8 mouse cellular contexts compared by ENCODE assay signal in the genomic region with DNA sequence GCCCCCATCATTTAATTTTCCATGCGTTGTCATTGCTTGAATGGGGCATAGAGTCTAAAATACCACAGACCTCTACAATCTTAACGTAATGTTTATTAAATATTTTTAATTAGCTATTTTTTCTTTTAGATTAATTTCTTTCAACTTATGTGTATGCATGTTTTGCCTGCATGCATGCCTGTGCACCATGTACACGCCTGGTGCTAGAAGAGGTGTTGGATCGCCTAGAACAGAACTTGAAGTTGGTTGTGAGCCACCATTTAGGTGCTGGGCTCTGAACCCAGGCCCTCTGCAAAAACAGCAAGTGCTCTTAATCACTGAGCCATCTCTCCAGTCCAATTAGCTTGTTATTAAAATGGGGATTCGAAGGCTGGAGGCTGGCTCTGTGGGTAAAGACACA. TPM values are rescaled to one million over a fixed set of nuclear protein-coding genes. Genes with fewer than 3 reads are reported as not detected.
DNase-seq lines count a peak whose midpoint lies in the region; ATAC-seq and TF ChIP-seq lines count a peak whose summit lies in the region.

No protein-coding gene starts in this region.

- H3K27me3 ChIP-seq in heart, embryonic 11.5 days (ENCODE audit: control insufficient read depth, insufficient read depth, low read length), result no peaks in the 10 kb centered on the region
- H3K27me3 ChIP-seq in hindbrain, embryonic 14.5 days (ENCODE audit: control insufficient read depth, insufficient read depth, low read length), result no peaks in the 10 kb centered on the region; the same call in 1 of the 2 replicates
- no peaks in the 10 kb centered on the region for H3K27me3 ChIP-seq in midbrain, embryonic 11.5 days (ENCODE audit: control insufficient read depth, insufficient read depth, low read length)

- no peak for TF ChIP-seq CTCF in bone marrow macrophage, adult 2 months (IDR thresholded peaks at IDR 0.05; ENCODE audit: low read depth, low read length)

- WGBS in heart, embryonic 11.5 days (ENCODE audit: insufficient replicate concordance), result 59% methylated on average over 5 of the region's 5 CpGs
- WGBS in hindbrain, embryonic 14.5 days, result 54% methylated on average over 5 of the region's 5 CpGs
- WGBS in midbrain, embryonic 11.5 days, result 57% methylated on average over 5 of the region's 5 CpGs

- H3K4me3 ChIP-seq in heart, embryonic 11.5 days (ENCODE audit: low read depth, low read length), result peak overlapping the region; percentile 55
- H3K4me3 ChIP-seq in bone marrow macrophage, adult 2 months (ENCODE audit: insufficient read depth, low read length), result peak overlapping the region; percentile 79
- H3K4me3 ChIP-seq in hindbrain, embryonic 14.5 days (replicated peaks; ENCODE audit: low read length), result peak overlapping the region; percentile 39
- peak overlapping the region; percentile 44 for H3K4me3 ChIP-seq in midbrain, embryonic 11.5 days (ENCODE audit: low read depth, low read length)

- no peaks in the 10 kb centered on the region for H3K36me3 ChIP-seq in heart, embryonic 11.5 days (ENCODE audit: control insufficient read depth, insufficient read depth, low read length)
- H3K36me3 ChIP-seq in hindbrain, embryonic 14.5 days (replicated peaks; ENCODE audit: control insufficient read depth, insufficient read depth), result no peaks in the 10 kb centered on the region
- no peaks in the 10 kb centered on the region for H3K36me3 ChIP-seq in midbrain, embryonic 11.5 days (ENCODE audit: control insufficient read depth, insufficient read depth, low read length)

- no peak for ATAC-seq in heart, embryonic 11.5 days (replicated peaks; ENCODE audit: insufficient number of reproducible peaks, low FRiP score, low TSS enrichment)
- ATAC-seq in hindbrain, embryonic 14.5 days (ENCODE audit: low FRiP score), result no peak
- ATAC-seq in midbrain, embryonic 11.5 days (ENCODE audit: low FRiP score), result peak; percentile 48; the same call in 1 of the 2 replicates

- TF ChIP-seq POLR2A in bone marrow macrophage, adult 2 months (IDR thresholded peaks at IDR 0.05; ENCODE audit: borderline replicate concordance, low read depth, low read length), result no peak

- H3K9me3 ChIP-seq in heart, embryonic 11.5 days (replicated peaks; ENCODE audit: control insufficient read depth, low read length), result no peaks in the 10 kb centered on the region
- no peaks in the 10 kb centered on the region for H3K9me3 ChIP-seq in hindbrain, embryonic 14.5 days (ENCODE audit: control insufficient read depth, low read length)
- no peaks in the 10 kb centered on the region for H3K9me3 ChIP-seq in midbrain, embryonic 11.5 days (ENCODE audit: control insufficient read depth, low read length)

- H3K4me2 ChIP-seq in heart, embryonic 11.5 days, result peak overlapping the region; percentile 73
- peak overlapping the region; percentile 62 for H3K4me2 ChIP-seq in hindbrain, embryonic 14.5 days (replicated peaks)
- peak overlapping the region; percentile 58 for H3K4me2 ChIP-seq in midbrain, embryonic 11.5 days

- H3K9ac ChIP-seq in heart, embryonic 11.5 days (ENCODE audit: low read depth, low read length), result peak overlapping the region; percentile 70; the same call in 1 of the 2 replicates
- H3K9ac ChIP-seq in hindbrain, embryonic 14.5 days, result peak overlapping the region; percentile 62
- H3K9ac ChIP-seq in midbrain, embryonic 11.5 days (ENCODE audit: low read length), result peak overlapping the region; percentile 65

- DNase-seq in heart, adult 8-10 months (ENCODE audit: low spot score), result no peak
- DNase-seq in hindbrain, embryonic 14.5 days (ENCODE audit: low spot score), result peak; percentile 22
- no peak for DNase-seq in midbrain, embryonic 11.5 days (ENCODE audit: low spot score, missing footprints)
- DNase-seq in thymus, postnatal 14 days, result no peak
- no peak for DNase-seq in left cerebral cortex, adult 9 months (ENCODE audit: low spot score in 2 of 2)
- DNase-seq in left cerebral cortex, adult 11 months (ENCODE audit: low spot score), result no peak

- no peak overlapping the region for H3K27ac ChIP-seq in heart, embryonic 11.5 days (ENCODE audit: low read depth, low read length)
- peak overlapping the region; percentile 98 for H3K27ac ChIP-seq in bone marrow macrophage, adult 2 months (ENCODE audit: insufficient read depth, low read depth, low read length)
- no peak overlapping the region for H3K27ac ChIP-seq in hindbrain, embryonic 14.5 days
- H3K27ac ChIP-seq in midbrain, embryonic 11.5 days (ENCODE audit: low read depth, low read length), result no peak overlapping the region

- peaks cover 6% of the 10 kb centered on the region; the same call in 1 of the 2 replicates for H3K4me1 ChIP-seq in heart, embryonic 11.5 days (ENCODE audit: control insufficient read depth, insufficient read depth, low read length)
- peaks cover 29% of the 10 kb centered on the region for H3K4me1 ChIP-seq in bone marrow macrophage, adult 2 months (ENCODE audit: control insufficient read depth, insufficient read depth, low read length)
- H3K4me1 ChIP-seq in hindbrain, embryonic 14.5 days (replicated peaks; ENCODE audit: control insufficient read depth, insufficient read depth, low read length), result no peaks in the 10 kb centered on the region
- peaks cover 3% of the 10 kb centered on the region; the same call in 1 of the 2 replicates for H3K4me1 ChIP-seq in midbrain, embryonic 11.5 days (ENCODE audit: control insufficient read depth, insufficient read depth, low read length)

RNA-seq across cellular contexts. Expression of a gene that starts 34.9 kb away (rescaled TPM):
- 0.65 and 1.3 TPM in 2 replicates for polyA plus RNA-seq in heart, embryonic 11.5 days (2014; fragmentation: Nextera tagmentation; extraction: Ambion mirVana)
- total RNA-seq in heart, adult 8-10 months (2022), result not detected
- polyA plus RNA-seq in bone marrow macrophage, adult 2 months (2012; ENCODE audit: insufficient read depth, insufficient read length, missing spikeins), result not detected in 2 replicates
- polyA plus RNA-seq in hindbrain, embryonic 14.5 days (2014; fragmentation: Nextera tagmentation; extraction: Ambion mirVana), result 0.23 and 0.28 TPM in 2 replicates
- 4.7 and 5.8 TPM in 2 replicates for polyA plus RNA-seq in midbrain, embryonic 11.5 days (2014; fragmentation: Nextera tagmentation; extraction: Ambion mirVana)

RNA-seq across cellular contexts. Expression of a gene that starts 53.6 kb away (rescaled TPM):
- polyA plus RNA-seq in heart, embryonic 11.5 days (2014; fragmentation: Nextera tagmentation; extraction: Ambion mirVana), result 1.0 and 2.1 TPM in 2 replicates
- under 1 TPM; 0.20 to 0.78 (median 0.56) TPM for total RNA-seq in heart, adult 8-10 months (2022)
- polyA plus RNA-seq in bone marrow macrophage, adult 2 months (2012; ENCODE audit: insufficient read depth, insufficient read length, missing spikeins), result not detected in 2 replicates
- polyA plus RNA-seq in hindbrain, embryonic 14.5 days (2014; fragmentation: Nextera tagmentation; extraction: Ambion mirVana), result 0.52 TPM in 1 of 2 replicates, not detected in the other
- 13.6 and 17.3 TPM in 2 replicates for polyA plus RNA-seq in midbrain, embryonic 11.5 days (2014; fragmentation: Nextera tagmentation; extraction: Ambion mirVana)
